Mouse (Mus musculus): ENCODE data around the gene Fnbp1. TPM values are rescaled to one million over a fixed set of nuclear protein-coding genes. Genes with fewer than 3 reads are reported as not detected.

The Fnbp1 gene
- polyA plus RNA-seq, 1 experiment from 2014 or later: 13.9 TPM

- 76% methylated on average over 14 of the region's 14 CpGs for WGBS
Measured at GRCm38 (mm10) chr2:31013371-31014120, 128.3 kb downstream of the Fnbp1 start.

GRCm38 (mm10) chr2:31007208-31007607 lies 134.6 kb downstream of the Fnbp1 start:
- 91% methylated on average over 5 of the region's 5 CpGs for WGBS
- DNase-seq (ENCODE audit: low spot score) (no peak), ATAC-seq (ENCODE audit: insufficient number of reproducible peaks, low FRiP score, low TSS enrichment, low read depth) (no peak)
- Histone ChIP-seq H3K4me2 (ENCODE audit: low read depth, severe bottlenecking) (no peak overlapping the region), H3K36me3 (ENCODE audit: control insufficient read depth, insufficient read depth, low read length) (peaks cover 2% of the 10 kb centered on the region), H3K9ac (ENCODE audit: low read length) (no peak overlapping the region), H3K27ac (replicated peaks; ENCODE audit: low read depth, low read length) (no peak overlapping the region), H3K9me3 (ENCODE audit: control insufficient read depth, low read length) (no peaks in the 10 kb centered on the region), H3K4me3 (ENCODE audit: low read depth, low read length) (no peak overlapping the region), H3K4me1 (ENCODE audit: control insufficient read depth, insufficient read depth, low read length) (no peaks in the 10 kb centered on the region), H3K27me3 (ENCODE audit: control insufficient read depth, insufficient read depth, low read length) (no peaks in the 10 kb centered on the region)

More at GRCm38 (mm10) chr2:31013371-31014120, 128.3 kb downstream of the Fnbp1 start:
- no peak overlapping the region for H3K9ac ChIP-seq (ENCODE audit: low read length)
- DNase-seq (ENCODE audit: low spot score) (no peak), ATAC-seq (ENCODE audit: insufficient number of reproducible peaks, low FRiP score, low TSS enrichment, low read depth) (no peak)
- no peak overlapping the region for H3K4me3 ChIP-seq (ENCODE audit: low read depth, low read length)
- H3K4me1 ChIP-seq (ENCODE audit: control insufficient read depth, insufficient read depth, low read length): no peaks in the 10 kb centered on the region
- H3K9me3 ChIP-seq (ENCODE audit: control insufficient read depth, low read length): no peaks in the 10 kb centered on the region
- H3K27ac ChIP-seq (replicated peaks; ENCODE audit: low read depth, low read length): no peak overlapping the region
- no peaks in the 10 kb centered on the region for H3K27me3 ChIP-seq (ENCODE audit: control insufficient read depth, insufficient read depth, low read length)
- H3K36me3 ChIP-seq (ENCODE audit: control insufficient read depth, insufficient read depth, low read length): peaks cover 3% of the 10 kb centered on the region; the same call in 1 of the 2 replicates
- no peak overlapping the region for H3K4me2 ChIP-seq (ENCODE audit: low read depth, severe bottlenecking)

GRCm38 (mm10) chr2:31006434-31006833 lies 135.4 kb downstream of the Fnbp1 start:
- DNase-seq (ENCODE audit: low spot score) (no peak), ATAC-seq (ENCODE audit: insufficient number of reproducible peaks, low FRiP score, low TSS enrichment, low read depth) (no peak)
- no peak overlapping the region for H3K4me2 ChIP-seq (ENCODE audit: low read depth, severe bottlenecking)
- peaks cover 2% of the 10 kb centered on the region for H3K36me3 ChIP-seq (ENCODE audit: control insufficient read depth, insufficient read depth, low read length)
- H3K4me3 ChIP-seq (ENCODE audit: low read depth, low read length): no peak overlapping the region
- no peak overlapping the region for H3K9ac ChIP-seq (ENCODE audit: low read length)
- 91% methylated on average over 5 of the region's 5 CpGs for WGBS
- H3K9me3 ChIP-seq (ENCODE audit: control insufficient read depth, low read length): no peaks in the 10 kb centered on the region
- no peak overlapping the region for H3K27ac ChIP-seq (replicated peaks; ENCODE audit: low read depth, low read length)
- no peaks in the 10 kb centered on the region for H3K27me3 ChIP-seq (ENCODE audit: control insufficient read depth, insufficient read depth, low read length)
- no peaks in the 10 kb centered on the region for H3K4me1 ChIP-seq (ENCODE audit: control insufficient read depth, insufficient read depth, low read length)

GRCm38 (mm10) chr2:31005453-31005852 lies 136.4 kb downstream of the Fnbp1 start:
- 86% methylated on average over 2 of the region's 2 CpGs for WGBS
- DNase-seq (ENCODE audit: low spot score) (no peak), ATAC-seq (ENCODE audit: insufficient number of reproducible peaks, low FRiP score, low TSS enrichment, low read depth) (no peak)
- peaks cover 2% of the 10 kb centered on the region for H3K36me3 ChIP-seq (ENCODE audit: control insufficient read depth, insufficient read depth, low read length)
- H3K4me2 ChIP-seq (ENCODE audit: low read depth, severe bottlenecking): no peak overlapping the region
- H3K9ac ChIP-seq (ENCODE audit: low read length): no peak overlapping the region
- no peaks in the 10 kb centered on the region for H3K4me1 ChIP-seq (ENCODE audit: control insufficient read depth, insufficient read depth, low read length)
- no peak overlapping the region for H3K4me3 ChIP-seq (ENCODE audit: low read depth, low read length)
- no peak overlapping the region for H3K27ac ChIP-seq (replicated peaks; ENCODE audit: low read depth, low read length)
- no peaks in the 10 kb centered on the region for H3K9me3 ChIP-seq (ENCODE audit: control insufficient read depth, low read length)
- no peaks in the 10 kb centered on the region for H3K27me3 ChIP-seq (ENCODE audit: control insufficient read depth, insufficient read depth, low read length)

DNA sequence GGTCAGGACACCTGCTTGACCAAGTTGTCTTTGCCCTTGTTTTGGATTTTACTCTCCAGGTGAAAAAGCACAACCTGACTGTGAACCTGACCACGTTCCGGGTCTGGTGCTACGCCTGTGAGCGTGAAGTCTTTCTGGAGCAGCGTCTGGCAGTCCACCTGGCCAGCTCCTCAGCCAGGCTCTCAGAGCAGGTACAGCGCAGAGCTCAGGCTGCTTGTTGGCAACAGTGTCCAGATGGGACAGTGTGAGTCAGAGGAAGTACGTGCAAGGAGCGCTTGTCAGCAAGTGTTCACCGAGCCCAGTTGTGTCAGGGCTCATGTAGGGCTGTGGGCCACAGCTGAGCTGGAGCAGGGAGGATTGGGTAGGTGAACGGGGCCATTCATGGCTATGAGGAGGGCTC lies 139.0 kb downstream of the Fnbp1 start:
- H3K9me3 ChIP-seq (ENCODE audit: control insufficient read depth, low read length): no peaks in the 10 kb centered on the region
- ATAC-seq (ENCODE audit: insufficient number of reproducible peaks, low FRiP score, low TSS enrichment, low read depth) (no peak), DNase-seq (ENCODE audit: low spot score) (no peak)
- no peak overlapping the region for H3K4me3 ChIP-seq (ENCODE audit: low read depth, low read length)
- no peaks in the 10 kb centered on the region for H3K27me3 ChIP-seq (ENCODE audit: control insufficient read depth, insufficient read depth, low read length)
- no peak overlapping the region for H3K9ac ChIP-seq (ENCODE audit: low read length)
- WGBS: 93% methylated on average over 10 of the region's 10 CpGs
- no peak overlapping the region for H3K27ac ChIP-seq (replicated peaks; ENCODE audit: low read depth, low read length)
- H3K36me3 ChIP-seq (ENCODE audit: control insufficient read depth, insufficient read depth, low read length): peaks cover 2% of the 10 kb centered on the region; the same call in 1 of the 2 replicates
- no peaks in the 10 kb centered on the region for H3K4me1 ChIP-seq (ENCODE audit: control insufficient read depth, insufficient read depth, low read length)
- no peak overlapping the region for H3K4me2 ChIP-seq (ENCODE audit: low read depth, severe bottlenecking)

GRCm38 (mm10) chr2:30998443-30999260 lies 143.2 kb downstream of the Fnbp1 start:
- Histone ChIP-seq H3K9ac (ENCODE audit: low read length) (no peak overlapping the region), H3K4me2 (ENCODE audit: low read depth, severe bottlenecking) (no peak overlapping the region), H3K4me3 (ENCODE audit: low read depth, low read length) (no peak overlapping the region), H3K9me3 (ENCODE audit: control insufficient read depth, low read length) (no peaks in the 10 kb centered on the region), H3K36me3 (ENCODE audit: control insufficient read depth, insufficient read depth, low read length) (no peaks in the 10 kb centered on the region), H3K4me1 (ENCODE audit: control insufficient read depth, insufficient read depth, low read length) (no peaks in the 10 kb centered on the region), H3K27me3 (ENCODE audit: control insufficient read depth, insufficient read depth, low read length) (no peaks in the 10 kb centered on the region), H3K27ac (replicated peaks; ENCODE audit: low read depth, low read length) (no peak overlapping the region)
- ATAC-seq (ENCODE audit: insufficient number of reproducible peaks, low FRiP score, low TSS enrichment, low read depth) (no peak), DNase-seq (ENCODE audit: low spot score) (no peak)
- WGBS: 58% methylated on average over 7 of the region's 8 CpGs

GRCm38 (mm10) chr2:30995432-30995996 lies 146.3 kb downstream of the Fnbp1 start:
- no peaks in the 10 kb centered on the region for H3K4me1 ChIP-seq (ENCODE audit: control insufficient read depth, insufficient read depth, low read length)
- H3K4me3 ChIP-seq (ENCODE audit: low read depth, low read length): no peak overlapping the region
- H3K9ac ChIP-seq (ENCODE audit: low read length): no peak overlapping the region
- H3K27ac ChIP-seq (replicated peaks; ENCODE audit: low read depth, low read length): no peak overlapping the region
- no peaks in the 10 kb centered on the region for H3K36me3 ChIP-seq (ENCODE audit: control insufficient read depth, insufficient read depth, low read length)
- no peaks in the 10 kb centered on the region for H3K27me3 ChIP-seq (ENCODE audit: control insufficient read depth, insufficient read depth, low read length)
- H3K4me2 ChIP-seq (ENCODE audit: low read depth, severe bottlenecking): no peak overlapping the region
- DNase-seq (ENCODE audit: low spot score): no peak
- H3K9me3 ChIP-seq (ENCODE audit: control insufficient read depth, low read length): no peaks in the 10 kb centered on the region
- ATAC-seq (ENCODE audit: insufficient number of reproducible peaks, low FRiP score, low TSS enrichment, low read depth): no peak
- 81% methylated on average over 11 of the region's 11 CpGs for WGBS

GRCm38 (mm10) chr2:30994853-30995252 lies 147.0 kb downstream of the Fnbp1 start:
- Histone ChIP-seq H3K9me3 (ENCODE audit: control insufficient read depth, low read length) (no peaks in the 10 kb centered on the region), H3K4me3 (ENCODE audit: low read depth, low read length) (no peak overlapping the region), H3K9ac (ENCODE audit: low read length) (no peak overlapping the region), H3K27me3 (ENCODE audit: control insufficient read depth, insufficient read depth, low read length) (no peaks in the 10 kb centered on the region), H3K27ac (replicated peaks; ENCODE audit: low read depth, low read length) (no peak overlapping the region), H3K4me1 (ENCODE audit: control insufficient read depth, insufficient read depth, low read length) (no peaks in the 10 kb centered on the region), H3K4me2 (ENCODE audit: low read depth, severe bottlenecking) (no peak overlapping the region), H3K36me3 (ENCODE audit: control insufficient read depth, insufficient read depth, low read length) (no peaks in the 10 kb centered on the region)
- WGBS: 92% methylated on average over 4 of the region's 4 CpGs
- DNase-seq (ENCODE audit: low spot score) (no peak), ATAC-seq (ENCODE audit: insufficient number of reproducible peaks, low FRiP score, low TSS enrichment, low read depth) (no peak)
